Mouse (Mus musculus): ENCODE results near the gene Fkbp14. TPM values are rescaled to one million over a fixed set of nuclear protein-coding genes. Genes with fewer than 3 reads are reported as not detected.

Gene Fkbp14
- polyA plus RNA-seq, 1 experiment from 2014 or later = 26.9 TPM

DNA sequence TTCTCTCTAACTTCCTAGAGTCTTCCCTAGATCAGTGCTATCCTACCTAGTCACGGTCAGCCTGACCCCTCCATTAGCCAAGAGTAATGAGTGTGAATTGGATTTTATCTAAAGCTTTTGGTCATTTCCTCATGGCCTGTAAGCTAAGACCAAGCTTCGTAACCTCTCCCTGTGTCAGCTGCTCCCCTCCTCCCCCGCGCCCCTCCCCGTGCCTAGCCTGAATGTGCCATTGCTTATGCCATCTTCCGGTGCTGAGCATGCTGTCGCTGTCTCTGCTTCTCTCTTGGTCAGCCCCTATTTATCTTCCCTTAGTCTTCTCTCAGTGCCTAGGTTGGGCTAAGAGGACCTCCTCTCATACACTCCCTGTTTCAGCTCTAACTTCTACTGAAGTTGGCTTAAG, 22.4 kb upstream of the Fkbp14 start:
- Histone ChIP-seq H3K9me3 (ENCODE audit: control insufficient read depth, low read length) (no peaks in the 10 kb centered on the region), H3K27me3 (ENCODE audit: control insufficient read depth, insufficient read depth, low read length) (no peaks in the 10 kb centered on the region), H3K4me3 (ENCODE audit: control insufficient read depth in 1 of 2, insufficient read depth in 1 of 2, low read depth in 1 of 2, low read length in 2 of 2) (no peak overlapping the region), H3K9ac (ENCODE audit: low read length) (no peak overlapping the region), H3K4me2 (ENCODE audit: low read length) (no peak overlapping the region), H3K4me1 (ENCODE audit: control insufficient read depth in 2 of 2, insufficient read depth in 2 of 2, low read length in 2 of 2) (no peaks in the 10 kb centered on the region; a peak in 1 of 4 replicates), H3K27ac (replicated peaks in 1 of 2; ENCODE audit: control insufficient read depth in 1 of 2, insufficient read depth in 1 of 2, low read depth in 2 of 2, low read length in 2 of 2) (no peak overlapping the region), H3K36me3 (ENCODE audit: control insufficient read depth, insufficient read depth, low read length) (peaks cover 45% of the 10 kb centered on the region)
- 76% methylated on average over 7 of the region's 7 CpGs for WGBS
- ATAC-seq (ENCODE audit: insufficient number of reproducible peaks, insufficient read depth, low FRiP score, low read depth) = no peak

DNA sequence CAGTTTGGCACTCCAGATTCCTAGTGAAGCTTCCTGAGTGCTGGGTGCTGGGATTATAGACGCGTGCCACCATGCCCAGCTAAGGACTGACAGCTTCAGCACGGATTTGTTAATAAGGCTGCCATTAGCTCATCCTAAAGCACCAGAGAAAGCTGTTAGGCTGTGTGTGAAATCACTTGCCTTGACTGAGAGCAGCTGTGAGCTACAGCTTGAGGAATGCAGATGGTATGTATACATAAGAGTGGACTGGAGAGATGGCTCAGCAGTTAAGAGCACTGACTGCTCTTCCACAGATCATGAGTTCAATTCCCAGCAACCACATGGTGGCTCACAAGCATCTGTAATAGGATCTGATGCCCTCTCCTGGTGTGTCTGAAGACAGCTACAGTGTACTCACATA, 20.3 kb upstream of the Fkbp14 start:
- Histone ChIP-seq H3K9ac (ENCODE audit: low read length) (no peak overlapping the region), H3K4me1 (ENCODE audit: control insufficient read depth in 2 of 2, insufficient read depth in 2 of 2, low read length in 2 of 2) (no peaks in the 10 kb centered on the region; a peak in 1 of 4 replicates), H3K27me3 (ENCODE audit: control insufficient read depth, insufficient read depth, low read length) (no peaks in the 10 kb centered on the region), H3K4me3 (ENCODE audit: control insufficient read depth in 1 of 2, insufficient read depth in 1 of 2, low read depth in 1 of 2, low read length in 2 of 2) (no peak overlapping the region), H3K4me2 (ENCODE audit: low read length) (no peak overlapping the region), H3K9me3 (ENCODE audit: control insufficient read depth, low read length) (no peaks in the 10 kb centered on the region), H3K27ac (replicated peaks in 1 of 2; ENCODE audit: control insufficient read depth in 1 of 2, insufficient read depth in 1 of 2, low read depth in 2 of 2, low read length in 2 of 2) (no peak overlapping the region), H3K36me3 (ENCODE audit: control insufficient read depth, insufficient read depth, low read length) (peaks cover 33% of the 10 kb centered on the region)
- ATAC-seq (ENCODE audit: insufficient number of reproducible peaks, insufficient read depth, low FRiP score, low read depth) = no peak
- WGBS = 66% methylated on average over 3 of the region's 3 CpGs

DNA sequence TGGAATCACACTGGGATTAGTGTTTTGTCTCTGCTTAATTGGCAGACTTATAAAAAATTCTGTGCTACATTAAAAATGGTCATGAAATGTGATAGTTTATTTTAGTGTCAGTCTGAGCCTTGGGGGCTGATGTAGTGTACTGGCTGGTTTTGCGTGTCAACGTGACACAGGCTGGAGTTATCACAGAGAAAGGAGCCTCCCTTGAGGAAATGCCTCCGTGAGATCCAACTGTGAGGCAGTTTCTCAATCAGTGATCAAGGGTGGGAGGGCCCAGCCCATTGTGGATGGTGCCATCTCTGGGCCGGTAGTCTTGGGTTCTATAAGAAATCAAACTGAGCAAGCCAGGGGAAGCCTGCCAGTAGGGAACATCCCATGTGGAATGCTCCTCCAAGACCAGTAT, 9.1 kb upstream of the Fkbp14 start:
- no peak overlapping the region for H3K27ac ChIP-seq (replicated peaks in 1 of 2; ENCODE audit: control insufficient read depth in 1 of 2, insufficient read depth in 1 of 2, low read depth in 2 of 2, low read length in 2 of 2)
- no peaks in the 10 kb centered on the region for H3K36me3 ChIP-seq (ENCODE audit: control insufficient read depth, insufficient read depth, low read length)
- no peaks in the 10 kb centered on the region for H3K27me3 ChIP-seq (ENCODE audit: control insufficient read depth, insufficient read depth, low read length)
- H3K4me2 ChIP-seq (ENCODE audit: low read length) = no peak overlapping the region
- no peaks in the 10 kb centered on the region for H3K4me1 ChIP-seq (ENCODE audit: control insufficient read depth in 2 of 2, insufficient read depth in 2 of 2, low read length in 2 of 2)
- 0 out of 2 replicates have a peak, but pooled peaks cover 3% of the 10 kb centered on the region for H3K9me3 ChIP-seq (ENCODE audit: control insufficient read depth, low read length)
- no peak overlapping the region for H3K9ac ChIP-seq (ENCODE audit: low read length)
- 52% methylated on average over 4 of the region's 4 CpGs for WGBS
- ATAC-seq (ENCODE audit: insufficient number of reproducible peaks, insufficient read depth, low FRiP score, low read depth) = no peak
- no peak overlapping the region for H3K4me3 ChIP-seq (ENCODE audit: control insufficient read depth in 1 of 2, insufficient read depth in 1 of 2, low read depth in 1 of 2, low read length in 2 of 2)

DNA sequence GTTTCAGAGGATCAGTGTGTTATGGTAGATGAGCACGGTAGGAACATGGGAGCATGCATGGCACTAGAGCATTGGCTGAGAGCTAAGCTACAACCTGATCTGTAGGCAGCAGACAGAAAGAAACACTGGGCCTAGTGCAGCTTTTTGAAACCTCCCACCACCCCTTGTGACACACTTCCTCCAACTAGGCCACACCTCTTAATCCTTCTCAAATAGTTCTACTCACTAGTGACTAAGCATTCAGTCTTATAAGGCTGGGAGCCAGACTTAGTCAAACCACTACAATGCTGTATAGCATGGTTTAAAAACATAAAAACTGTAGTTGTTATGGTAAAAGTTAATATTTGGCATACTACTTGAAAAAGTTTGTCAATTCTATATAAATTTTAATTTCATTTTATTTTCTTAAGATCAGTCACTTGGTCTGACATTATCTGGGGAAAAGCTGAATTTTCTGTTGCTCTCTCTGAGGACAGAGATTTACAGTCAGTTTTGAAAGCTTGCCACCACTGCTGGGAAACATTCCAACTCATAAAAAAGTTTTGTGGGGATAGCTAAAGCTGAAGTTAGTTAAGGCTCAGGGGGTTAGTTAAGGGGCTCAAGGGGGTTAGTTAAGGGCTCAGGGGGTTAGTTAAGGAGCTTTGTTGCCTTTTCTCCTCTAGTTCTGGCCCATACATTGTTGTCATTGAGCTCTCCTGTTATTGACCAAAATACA, 7.0 kb upstream of the Fkbp14 start:
- no peak overlapping the region for H3K4me3 ChIP-seq (ENCODE audit: control insufficient read depth in 1 of 2, insufficient read depth in 1 of 2, low read depth in 1 of 2, low read length in 2 of 2)
- no peak overlapping the region for H3K4me2 ChIP-seq (ENCODE audit: low read length)
- H3K4me1 ChIP-seq (ENCODE audit: control insufficient read depth in 2 of 2, insufficient read depth in 2 of 2, low read length in 2 of 2) = no peaks in the 10 kb centered on the region
- ATAC-seq (ENCODE audit: insufficient number of reproducible peaks, insufficient read depth, low FRiP score, low read depth) = no peak
- 0 out of 2 replicates have a peak, but pooled peaks cover 3% of the 10 kb centered on the region for H3K9me3 ChIP-seq (ENCODE audit: control insufficient read depth, low read length)
- H3K27ac ChIP-seq (replicated peaks in 1 of 2; ENCODE audit: control insufficient read depth in 1 of 2, insufficient read depth in 1 of 2, low read depth in 2 of 2, low read length in 2 of 2) = no peak overlapping the region
- no peak overlapping the region for H3K9ac ChIP-seq (ENCODE audit: low read length)
- no peaks in the 10 kb centered on the region for H3K36me3 ChIP-seq (ENCODE audit: control insufficient read depth, insufficient read depth, low read length)
- 97% methylated on average over 1 of the region's 1 CpGs for WGBS
- no peaks in the 10 kb centered on the region for H3K27me3 ChIP-seq (ENCODE audit: control insufficient read depth, insufficient read depth, low read length)

DNA sequence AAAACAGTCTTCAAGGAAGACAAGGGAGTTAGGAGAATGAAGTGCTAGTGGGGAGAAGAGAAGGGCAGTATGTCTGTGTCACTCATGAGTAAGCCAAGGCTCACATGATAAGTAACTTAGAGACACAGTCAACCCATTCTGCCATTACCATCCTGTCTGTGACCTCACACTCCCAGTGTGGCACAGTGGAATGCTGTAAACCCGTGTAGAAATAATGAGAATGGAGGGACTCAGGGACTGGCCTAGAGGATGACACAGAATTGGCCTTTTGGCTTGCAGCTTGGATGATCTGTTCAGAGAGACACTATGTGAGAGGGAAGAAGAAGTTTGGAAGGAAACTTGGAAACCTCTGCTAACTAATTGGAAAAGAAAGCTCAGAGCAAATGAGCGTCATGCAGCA, 5.8 kb upstream of the Fkbp14 start:
- 0 out of 2 replicates have a peak, but pooled peaks cover 3% of the 10 kb centered on the region for H3K9me3 ChIP-seq (ENCODE audit: control insufficient read depth, low read length)
- WGBS = 77% methylated on average over 2 of the region's 2 CpGs
- H3K36me3 ChIP-seq (ENCODE audit: control insufficient read depth, insufficient read depth, low read length) = no peaks in the 10 kb centered on the region
- no peaks in the 10 kb centered on the region for H3K27me3 ChIP-seq (ENCODE audit: control insufficient read depth, insufficient read depth, low read length)
- ATAC-seq (ENCODE audit: insufficient number of reproducible peaks, insufficient read depth, low FRiP score, low read depth) = no peak
- H3K27ac ChIP-seq (replicated peaks in 1 of 2; ENCODE audit: control insufficient read depth in 1 of 2, insufficient read depth in 1 of 2, low read depth in 2 of 2, low read length in 2 of 2) = no peak overlapping the region
- H3K4me1 ChIP-seq (ENCODE audit: control insufficient read depth in 2 of 2, insufficient read depth in 2 of 2, low read length in 2 of 2) = no peaks in the 10 kb centered on the region
- H3K9ac ChIP-seq (ENCODE audit: low read length) = no peak overlapping the region
- H3K4me2 ChIP-seq (ENCODE audit: low read length) = no peak overlapping the region
- H3K4me3 ChIP-seq (ENCODE audit: control insufficient read depth in 1 of 2, insufficient read depth in 1 of 2, low read depth in 1 of 2, low read length in 2 of 2) = no peak overlapping the region

DNA sequence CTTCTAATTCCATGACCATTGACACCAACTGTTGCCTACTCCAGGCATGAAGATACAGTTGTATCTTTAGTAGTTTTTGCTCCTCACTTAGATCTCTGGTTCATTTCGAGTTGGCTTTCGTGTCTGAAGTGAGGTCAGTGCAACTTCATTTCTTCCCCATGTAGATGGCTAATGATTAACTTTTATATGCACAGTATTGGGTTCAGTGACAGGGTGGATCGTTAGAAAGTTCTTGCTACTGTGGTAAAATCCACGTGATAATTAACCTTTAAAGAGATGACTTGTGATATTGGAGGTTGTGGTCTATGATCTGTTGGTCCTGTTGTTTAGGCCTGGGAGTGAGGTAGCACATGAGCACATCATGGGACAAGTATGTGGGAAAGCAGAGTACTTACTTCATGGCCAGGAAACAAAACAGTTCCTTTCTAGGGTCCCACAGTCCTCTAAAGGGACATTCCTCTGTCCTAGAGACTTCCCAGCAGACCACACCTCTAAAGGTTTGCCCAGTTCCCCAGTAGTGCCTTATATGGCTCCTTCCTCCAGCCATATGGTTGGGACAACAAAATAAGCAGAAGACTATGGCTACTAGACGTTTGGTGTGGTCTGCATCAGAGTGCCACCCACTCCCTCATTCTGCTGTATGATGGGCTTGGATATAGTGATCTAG, 3.7 kb upstream of the Fkbp14 start:
- ATAC-seq (ENCODE audit: insufficient number of reproducible peaks, insufficient read depth, low FRiP score, low read depth) = no peak
- Histone ChIP-seq H3K4me1 (ENCODE audit: control insufficient read depth in 2 of 2, insufficient read depth in 2 of 2, low read length in 2 of 2) (peaks cover 0 to 8% of the 10 kb centered on the region in 2 experiments; a peak in 2 of 4 replicates), H3K27me3 (ENCODE audit: control insufficient read depth, insufficient read depth, low read length) (no peaks in the 10 kb centered on the region), H3K4me2 (ENCODE audit: low read length) (no peak overlapping the region), H3K4me3 (ENCODE audit: control insufficient read depth in 1 of 2, insufficient read depth in 1 of 2, low read depth in 1 of 2, low read length in 2 of 2) (no peak overlapping the region), H3K9ac (ENCODE audit: low read length) (no peak overlapping the region), H3K27ac (replicated peaks in 1 of 2; ENCODE audit: control insufficient read depth in 1 of 2, insufficient read depth in 1 of 2, low read depth in 2 of 2, low read length in 2 of 2) (no peak overlapping the region), H3K36me3 (ENCODE audit: control insufficient read depth, insufficient read depth, low read length) (no peaks in the 10 kb centered on the region), H3K9me3 (ENCODE audit: control insufficient read depth, low read length) (0 out of 2 replicates have a peak, but pooled peaks cover 3% of the 10 kb centered on the region)
- 84% methylated on average over 5 of the region's 5 CpGs for WGBS

DNA sequence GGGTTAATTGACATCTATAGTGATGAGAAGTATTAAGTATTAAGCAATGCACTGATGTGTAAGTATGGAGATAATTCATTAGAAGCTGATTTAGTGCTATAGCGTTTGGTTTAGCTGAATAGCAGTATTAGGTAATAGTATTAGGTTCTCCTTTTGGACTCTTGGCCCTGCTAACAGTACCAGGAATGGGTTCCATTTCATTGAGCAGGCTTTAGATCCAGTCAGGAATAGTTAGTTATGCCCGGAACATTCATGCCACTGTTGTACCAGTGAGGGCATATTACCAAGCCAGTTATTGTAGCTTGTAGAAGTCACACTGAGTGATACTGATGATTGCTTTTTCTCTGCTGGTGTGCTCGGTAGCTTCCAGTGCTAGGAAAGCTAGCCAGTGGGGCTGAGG, 603 bp upstream of the Fkbp14 start:
- H3K27ac ChIP-seq (replicated peaks in 1 of 2; ENCODE audit: control insufficient read depth in 1 of 2, insufficient read depth in 1 of 2, low read depth in 2 of 2, low read length in 2 of 2) = no peak overlapping the region
- ATAC-seq (ENCODE audit: insufficient number of reproducible peaks, insufficient read depth, low FRiP score, low read depth) = no peak
- no peak overlapping the region for H3K4me2 ChIP-seq (ENCODE audit: low read length)
- H3K4me3 ChIP-seq (ENCODE audit: control insufficient read depth in 1 of 2, insufficient read depth in 1 of 2, low read depth in 1 of 2, low read length in 2 of 2) = no peak overlapping the region
- no peak overlapping the region for H3K9ac ChIP-seq (ENCODE audit: low read length)
- H3K9me3 ChIP-seq (ENCODE audit: control insufficient read depth, low read length) = no peaks in the 10 kb centered on the region
- H3K36me3 ChIP-seq (ENCODE audit: control insufficient read depth, insufficient read depth, low read length) = no peaks in the 10 kb centered on the region
- H3K4me1 ChIP-seq (ENCODE audit: control insufficient read depth in 2 of 2, insufficient read depth in 2 of 2, low read length in 2 of 2) = peaks cover 0 to 19% of the 10 kb centered on the region in 2 experiments; a peak in 2 of 4 replicates
- no peaks in the 10 kb centered on the region for H3K27me3 ChIP-seq (ENCODE audit: control insufficient read depth, insufficient read depth, low read length)
- 93% methylated on average over 3 of the region's 3 CpGs for WGBS
